Mouse (Mus musculus) heart, adult 2 months (tissue): ENCODE measurements around the gene Prss42.

ENCODE experiments used
- CTCF ChIP-seq: fragments of 200-600 bp; IDR thresholded peaks from 2 replicates; pipeline ENCODE4 v1.8.1; 2022; ENCODE audit warnings: antibody characterized with exemption, mild to moderate bottlenecking, moderate library complexity
- EP300 ChIP-seq: fragments of 200-500 bp; IDR thresholded peaks from 2 replicates; pipeline ENCODE4 v1.6.1; 2011; ENCODE audit warnings: low read depth, low read length, control low read depth; ENCODE audit not compliant: insufficient read depth

DNA sequence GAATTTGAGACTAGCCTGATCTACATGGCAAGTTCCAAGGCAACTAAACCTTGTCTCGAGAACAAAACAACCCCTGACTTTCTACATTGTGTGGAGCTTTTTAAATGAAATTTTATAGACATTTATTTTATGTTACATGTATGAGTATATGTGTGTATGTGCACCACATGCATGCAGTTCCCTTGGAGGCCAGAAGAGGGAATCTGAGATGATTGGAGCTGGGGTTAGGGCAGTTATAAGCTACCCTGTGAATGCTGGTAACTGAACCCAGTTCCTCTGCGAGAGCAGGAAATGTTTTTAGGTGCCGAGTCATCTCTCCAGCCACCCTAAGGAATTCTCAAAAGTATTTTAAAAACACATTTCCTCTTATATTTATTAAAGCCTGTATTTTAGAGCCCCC lies 9.8 kb upstream of the Prss42 start:
- no peak for TF ChIP-seq EP300
- peak; percentile 22; the same call in 1 of the 2 replicates for TF ChIP-seq CTCF
